ENCODE assay signal across 17 mouse cellular contexts in genomic region chr9:28489828-28490227, GRCm38 (mm10).
"Had no signal": no experiment of that assay in that cellular context is flagged by ENCODE, and none has a peak within 500 bp of the region (broad histone marks: within the 10 kb centered on the region; RNA-seq: fewer than 3 reads in every experiment).

No protein-coding gene starts in this region.

- H3K36me3 ChIP-seq: kidney, embryonic 15.5 days; liver, embryonic 13.5 days; neural tube, embryonic 12.5 days; neural tube, embryonic 15.5 days; stomach, embryonic 15.5 days had no signal

- H3K4me1 ChIP-seq: kidney, embryonic 15.5 days; liver, embryonic 13.5 days; neural tube, embryonic 12.5 days; neural tube, embryonic 15.5 days; stomach, embryonic 15.5 days had no signal

- H3K9ac ChIP-seq: kidney, embryonic 15.5 days; liver, embryonic 13.5 days; neural tube, embryonic 12.5 days; neural tube, embryonic 15.5 days; stomach, embryonic 15.5 days had no signal

- H3K4me3 ChIP-seq: kidney, embryonic 15.5 days; layer of hippocampus, adult 2 months; liver, embryonic 13.5 days; neural tube, embryonic 12.5 days; neural tube, embryonic 15.5 days; stomach, embryonic 15.5 days had no signal

- H3K4me2 ChIP-seq: kidney, embryonic 15.5 days; liver, embryonic 13.5 days; midbrain, embryonic 11.5 days; neural tube, embryonic 12.5 days; neural tube, embryonic 15.5 days; stomach, embryonic 15.5 days had no signal

- DNase-seq: kidney, postnatal 14 days; layer of hippocampus, adult 9-11 months; liver, embryonic 13.5 days; lung, adult 2 months; lung, postnatal 14 days; lung, postnatal 4 days; midbrain, embryonic 14.5 days; right cerebral cortex, adult 18-20 months; right cerebral cortex, postnatal 25 days; spleen, adult 18-20 months; thymus, postnatal 25 days had no signal

- H3K27ac ChIP-seq: kidney, embryonic 15.5 days; layer of hippocampus, adult 2 months; liver, embryonic 13.5 days; neural tube, embryonic 12.5 days; neural tube, embryonic 15.5 days; stomach, embryonic 15.5 days had no signal

- H3K9me3 ChIP-seq: kidney, embryonic 15.5 days; liver, embryonic 13.5 days; neural tube, embryonic 12.5 days; neural tube, embryonic 15.5 days; stomach, embryonic 15.5 days had no signal

- H3K27me3 ChIP-seq: kidney, embryonic 15.5 days; liver, embryonic 13.5 days; neural tube, embryonic 12.5 days; neural tube, embryonic 15.5 days; stomach, embryonic 15.5 days had no signal
